Mouse (Mus musculus): ENCODE results near the gene Pprc1. TPM values are rescaled to one million over a fixed set of nuclear protein-coding genes. Genes with fewer than 3 reads are reported as not detected.

Gene Pprc1
- polyA plus RNA-seq, 1 experiment from 2014 or later: 28.5 TPM

DNA sequence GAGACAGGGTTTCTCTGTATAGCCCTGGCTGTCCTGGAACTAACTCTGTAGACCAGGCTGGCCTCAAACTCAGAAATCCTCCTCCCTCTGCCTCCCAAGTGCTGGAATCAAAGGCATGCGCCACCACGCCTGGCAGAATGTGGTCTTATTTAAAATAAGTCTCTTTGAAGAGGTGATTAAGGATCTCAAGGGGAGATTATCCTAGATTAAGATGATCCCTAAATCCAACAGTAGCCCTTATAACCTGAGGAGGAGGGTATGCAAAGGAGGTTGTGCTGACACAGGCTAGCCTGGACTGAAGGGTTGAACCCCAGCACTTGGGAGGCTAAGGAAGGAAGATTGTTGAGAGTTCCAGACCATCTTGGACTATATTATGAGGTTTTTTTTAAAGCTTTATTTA is 28.7 kb upstream of the Pprc1 start:
- 87% methylated on average over 2 of the region's 2 CpGs for WGBS
- no peaks in the 10 kb centered on the region for H3K4me1 ChIP-seq
- no peaks in the 10 kb centered on the region for H3K36me3 ChIP-seq
- H3K4me3 ChIP-seq: no peak overlapping the region
- H3K9ac ChIP-seq: no peak overlapping the region
- H3K4me2 ChIP-seq (replicated peaks): no peak overlapping the region
- no peaks in the 10 kb centered on the region for H3K9me3 ChIP-seq (replicated peaks)
- H3K27ac ChIP-seq: no peak overlapping the region
- no peak for ATAC-seq (ENCODE audit: low FRiP score)
- no peaks in the 10 kb centered on the region for H3K27me3 ChIP-seq

GRCm38 (mm10) chr19:46024959-46025358 is 19.7 kb upstream of the Pprc1 start:
- no peak overlapping the region for H3K27ac ChIP-seq
- no peak overlapping the region for H3K4me2 ChIP-seq (replicated peaks)
- no peak overlapping the region for H3K4me3 ChIP-seq
- peaks cover 5% of the 10 kb centered on the region; the same call in 1 of the 2 replicates for H3K9me3 ChIP-seq (replicated peaks)
- no peaks in the 10 kb centered on the region for H3K27me3 ChIP-seq
- WGBS: 85% methylated on average over 6 of the region's 6 CpGs
- no peak for ATAC-seq (ENCODE audit: low FRiP score)
- no peak overlapping the region for H3K9ac ChIP-seq
- no peaks in the 10 kb centered on the region for H3K4me1 ChIP-seq
- H3K36me3 ChIP-seq: peaks cover 6% of the 10 kb centered on the region

DNA sequence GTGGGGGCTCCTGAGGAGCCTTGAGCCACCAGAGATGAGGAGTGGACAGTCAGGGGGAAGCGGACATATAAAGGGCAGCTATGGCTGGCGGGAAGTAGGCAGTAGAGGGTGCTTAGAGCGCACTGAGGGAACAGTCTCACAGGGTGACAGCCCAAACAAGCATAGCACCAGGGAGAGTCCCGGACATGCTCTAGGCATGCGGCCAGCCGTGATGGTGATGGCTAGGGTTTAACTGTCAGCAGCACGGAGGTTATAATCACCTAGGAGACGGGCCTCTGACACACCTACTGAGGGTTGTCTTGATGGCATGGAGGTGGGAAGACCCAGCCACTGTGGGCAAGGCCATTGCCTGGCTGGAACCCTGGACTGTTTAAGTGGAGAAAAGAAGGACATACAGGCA is 18.1 kb upstream of the Pprc1 start:
- no peak overlapping the region for H3K4me2 ChIP-seq (replicated peaks)
- no peak for ATAC-seq (ENCODE audit: low FRiP score)
- H3K27me3 ChIP-seq: no peaks in the 10 kb centered on the region
- H3K4me3 ChIP-seq: no peak overlapping the region
- peaks cover 18% of the 10 kb centered on the region for H3K36me3 ChIP-seq
- no peak overlapping the region for H3K27ac ChIP-seq
- peaks cover 5% of the 10 kb centered on the region; the same call in 1 of the 2 replicates for H3K9me3 ChIP-seq (replicated peaks)
- H3K4me1 ChIP-seq: no peaks in the 10 kb centered on the region
- 80% methylated on average over 8 of the region's 8 CpGs for WGBS
- H3K9ac ChIP-seq: no peak overlapping the region

GRCm38 (mm10) chr19:46028747-46029320 is 15.9 kb upstream of the Pprc1 start:
- Histone ChIP-seq H3K4me2 (replicated peaks) (no peak overlapping the region), H3K4me1 (no peaks in the 10 kb centered on the region), H3K4me3 (no peak overlapping the region), H3K36me3 (peaks cover 41% of the 10 kb centered on the region), H3K27ac (no peak overlapping the region), H3K9ac (no peak overlapping the region), H3K9me3 (replicated peaks) (peaks cover 5% of the 10 kb centered on the region; the same call in 1 of the 2 replicates), H3K27me3 (no peaks in the 10 kb centered on the region)
- ATAC-seq (ENCODE audit: low FRiP score): no peak
- WGBS: 73% methylated on average over 11 of the region's 11 CpGs

- Histone ChIP-seq H3K4me3 (no peak overlapping the region), H3K9ac (no peak overlapping the region), H3K36me3 (peaks cover 49% of the 10 kb centered on the region), H3K9me3 (replicated peaks) (peaks cover 5% of the 10 kb centered on the region; the same call in 1 of the 2 replicates), H3K27ac (no peak overlapping the region), H3K4me1 (no peaks in the 10 kb centered on the region), H3K27me3 (no peaks in the 10 kb centered on the region), H3K4me2 (replicated peaks) (no peak overlapping the region)
- WGBS: 94% methylated on average over 1 of the region's 1 CpGs
- ATAC-seq (ENCODE audit: low FRiP score): no peak
These were observed 15.0 kb upstream of the Pprc1 start for GRCm38 (mm10) chr19:46029652-46030051.

DNA sequence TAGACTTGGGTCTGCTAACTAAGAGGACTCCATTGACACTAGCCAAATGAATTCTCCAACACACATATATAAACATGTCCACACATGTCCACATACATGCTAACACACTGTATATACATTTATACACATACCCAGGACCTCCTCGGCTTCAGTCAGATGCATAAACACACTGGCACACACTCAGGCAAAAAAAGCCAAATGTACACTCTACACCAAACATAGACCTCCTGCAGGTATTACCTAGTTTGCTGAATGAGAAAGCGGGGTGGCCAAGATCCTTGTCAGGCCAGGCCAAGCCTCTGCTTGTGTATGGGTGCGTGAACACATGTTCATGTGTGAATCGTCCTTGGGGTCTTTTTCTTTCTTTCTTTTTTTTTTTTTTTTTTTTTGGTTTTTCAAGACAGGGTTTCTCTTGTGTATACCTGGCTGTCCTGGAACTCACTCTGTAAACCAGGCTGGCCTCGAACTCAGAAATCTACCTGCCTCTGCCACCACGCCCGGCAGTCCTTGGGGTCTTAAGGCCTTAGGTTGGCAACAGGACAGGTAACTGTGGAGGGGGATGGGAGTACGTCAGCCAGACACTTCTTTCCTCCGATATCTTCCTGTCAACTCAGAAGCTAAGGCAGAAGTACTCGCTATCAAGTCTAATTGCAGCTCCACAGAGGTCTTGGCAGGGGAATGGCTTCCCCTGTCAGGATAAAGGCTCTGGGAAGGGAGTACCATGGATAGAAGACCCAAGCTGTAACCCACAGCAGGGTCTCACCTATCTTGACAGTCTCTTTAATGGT is 14.3 kb upstream of the Pprc1 start:
- no peaks in the 10 kb centered on the region for H3K4me1 ChIP-seq
- no peak overlapping the region for H3K4me2 ChIP-seq (replicated peaks)
- ATAC-seq (ENCODE audit: low FRiP score): no peak
- no peak overlapping the region for H3K9ac ChIP-seq
- H3K4me3 ChIP-seq: no peak overlapping the region
- no peak overlapping the region for H3K27ac ChIP-seq
- H3K36me3 ChIP-seq: peaks cover 57% of the 10 kb centered on the region
- 95% methylated on average over 10 of the region's 10 CpGs for WGBS
- H3K27me3 ChIP-seq: no peaks in the 10 kb centered on the region
- peaks cover 5% of the 10 kb centered on the region; the same call in 1 of the 2 replicates for H3K9me3 ChIP-seq (replicated peaks)

GRCm38 (mm10) chr19:46031689-46032432 is 12.8 kb upstream of the Pprc1 start:
- peaks cover 11% of the 10 kb centered on the region for H3K4me1 ChIP-seq
- 73% methylated on average over 9 of the region's 9 CpGs for WGBS
- H3K9me3 ChIP-seq (replicated peaks): peaks cover 5% of the 10 kb centered on the region; the same call in 1 of the 2 replicates
- peak overlapping the region; percentile 13; the same call in 1 of the 2 replicates for H3K27ac ChIP-seq
- H3K4me2 ChIP-seq (replicated peaks): no peak overlapping the region
- peak; percentile 26; the same call in 1 of the 2 replicates for ATAC-seq (ENCODE audit: low FRiP score)
- no peak overlapping the region for H3K4me3 ChIP-seq
- H3K9ac ChIP-seq: no peak overlapping the region
- no peaks in the 10 kb centered on the region for H3K27me3 ChIP-seq
- peaks cover 68% of the 10 kb centered on the region for H3K36me3 ChIP-seq

- WGBS: 85% methylated on average over 26 of the region's 26 CpGs
- Histone ChIP-seq H3K4me1 (peaks cover 22% of the 10 kb centered on the region), H3K27me3 (no peaks in the 10 kb centered on the region), H3K9me3 (replicated peaks) (peaks cover 5% of the 10 kb centered on the region; the same call in 1 of the 2 replicates), H3K4me2 (replicated peaks) (no peak overlapping the region), H3K4me3 (no peak overlapping the region), H3K36me3 (peaks cover 68% of the 10 kb centered on the region), H3K9ac (no peak overlapping the region), H3K27ac (no peak overlapping the region; the same call in 1 of the 2 replicates)
- no peak for ATAC-seq (ENCODE audit: low FRiP score)
These were observed 11.8 kb upstream of the Pprc1 start for GRCm38 (mm10) chr19:46032731-46033510.

- Histone ChIP-seq H3K36me3 (peaks cover 68% of the 10 kb centered on the region), H3K9me3 (replicated peaks) (peaks cover 5% of the 10 kb centered on the region; the same call in 1 of the 2 replicates), H3K9ac (no peak overlapping the region), H3K4me2 (replicated peaks) (no peak overlapping the region), H3K27ac (no peak overlapping the region), H3K4me1 (peaks cover 24% of the 10 kb centered on the region), H3K27me3 (no peaks in the 10 kb centered on the region), H3K4me3 (no peak overlapping the region; the same call in 1 of the 2 replicates)
- ATAC-seq (ENCODE audit: low FRiP score): no peak
- 97% methylated on average over 11 of the region's 11 CpGs for WGBS
These were observed 10.8 kb upstream of the Pprc1 start for GRCm38 (mm10) chr19:46033911-46034310.

DNA sequence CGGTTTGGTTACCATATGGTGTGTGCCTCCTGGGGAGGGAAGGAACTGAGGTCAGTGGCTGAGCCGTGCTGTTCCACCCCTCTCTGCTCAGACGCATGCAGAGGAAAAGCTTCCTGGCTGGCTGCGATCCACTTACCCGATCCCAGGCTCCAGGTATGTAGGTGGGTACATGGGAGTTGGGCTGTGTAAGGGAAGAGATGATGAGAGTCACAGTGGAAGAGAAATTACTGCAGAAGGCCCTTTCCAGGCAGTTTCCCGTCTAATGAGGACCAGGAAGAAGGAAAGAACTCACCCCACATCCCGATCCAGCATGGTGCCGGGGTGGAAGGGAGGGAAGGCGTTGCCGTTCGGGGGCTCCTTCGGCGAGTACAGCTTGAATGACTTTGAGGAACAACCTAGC is 8.7 kb upstream of the Pprc1 start:
- Histone ChIP-seq H3K4me3 (no peak overlapping the region), H3K4me2 (replicated peaks) (peak overlapping the region; percentile 84; the same call in 1 of the 2 replicates)

GRCm38 (mm10) chr19:46036477-46037242 is 8.0 kb upstream of the Pprc1 start:
- Histone ChIP-seq H3K9ac (peak overlapping the region; percentile 98), H3K9me3 (replicated peaks) (no peaks in the 10 kb centered on the region), H3K27ac (peak overlapping the region; percentile 98), H3K36me3 (peaks cover 49% of the 10 kb centered on the region), H3K4me1 (peaks cover 45% of the 10 kb centered on the region), H3K4me3 (peak overlapping the region; percentile 99), H3K4me2 (replicated peaks) (peak overlapping the region; percentile 84), H3K27me3 (no peaks in the 10 kb centered on the region)
- 73% methylated on average over 13 of the region's 13 CpGs for WGBS
- ATAC-seq (ENCODE audit: low FRiP score): no peak

More for the DNA sequence above, 8.7 kb upstream of the Pprc1 start:
- no peak overlapping the region for H3K9ac ChIP-seq
- no peak for ATAC-seq (ENCODE audit: low FRiP score)
- no peaks in the 10 kb centered on the region for H3K27me3 ChIP-seq
- peaks cover 54% of the 10 kb centered on the region for H3K36me3 ChIP-seq
- no peak overlapping the region for H3K27ac ChIP-seq
- 87% methylated on average over 13 of the region's 13 CpGs for WGBS
- H3K9me3 ChIP-seq (replicated peaks): no peaks in the 10 kb centered on the region
- H3K4me1 ChIP-seq: peaks cover 38% of the 10 kb centered on the region
